Mouse (Mus musculus) lung, embryonic 16.5 days (tissue): ENCODE results near the gene Plekha6. TPM values are rescaled to one million over a fixed set of nuclear protein-coding genes. Genes with fewer than 3 reads are reported as not detected.
A peak's percentile ranks its signal among the peaks of the same experiment; 100 is the strongest.

Experiments
- ATAC-seq: fragments of 200-750 bp; cut with Nextera tagmentation; 2 replicates; pipeline ENCODE4 v1.8.0; 2017; ENCODE audit warnings: low read depth, mild to moderate bottlenecking, moderate library complexity
- H3K27ac ChIP-seq: fragments of 300-500 bp; sonication (generic); 2 replicates; pipeline ENCODE4 v1.5.1; 2014; ENCODE audit warnings: mild to moderate bottlenecking, control low read depth, low read length
- H3K27me3 ChIP-seq: fragments of 300-500 bp; sonication (generic); 2 replicates; pipeline ENCODE4 v1.6.1; 2014; ENCODE audit warnings: low read depth, low read length, mixed read lengths; ENCODE audit not compliant: control insufficient read depth, insufficient read depth
- H3K36me3 ChIP-seq: fragments of 300-500 bp; sonication (generic); 2 replicates; pipeline ENCODE4 v1.6.1; 2014; ENCODE audit warnings: low read length; ENCODE audit not compliant: control insufficient read depth, insufficient read depth
- H3K4me1 ChIP-seq: fragments of 300-500 bp; sonication (generic); replicated peaks from 2 replicates; pipeline ENCODE4 v1.6.1; 2014; ENCODE audit warnings: low read length, mixed read lengths; ENCODE audit not compliant: control insufficient read depth, insufficient read depth
- H3K4me2 ChIP-seq: fragments of 300-500 bp; sonication (generic); 2 replicates; pipeline ENCODE4 v1.6.1; 2014; ENCODE audit warnings: low read depth, low read length, control low read depth
- H3K4me3 ChIP-seq: fragments of 300-500 bp; sonication (generic); 2 replicates; pipeline ENCODE4 v1.5.1; 2014; ENCODE audit warnings: mild to moderate bottlenecking, low read length, control low read depth
- H3K9ac ChIP-seq: fragments of 300-500 bp; sonication (generic); 2 replicates; pipeline ENCODE4 v1.6.1; 2014; ENCODE audit warnings: low read length, control low read depth
- H3K9me3 ChIP-seq: fragments of 300-500 bp; sonication (generic); 2 replicates; pipeline ENCODE4 v1.6.1; 2016; ENCODE audit warnings: low read length; ENCODE audit not compliant: control insufficient read depth
- WGBS: fragments of 180-500 bp; shearing (Covaris S2); extraction: QIAGEN DNeasy Blood & Tissue Kit; methylation state at CpG from one replicate; pipeline ENCODE4 v1.1.7; 2014; 5-methylcytosine and 5-hydroxymethylcytosine counted together
- polyA plus RNA-seq: library from polyadenylated mRNA; unstranded; fragments of >200 nt; fragmentation: Nextera tagmentation; extraction: Ambion mirVana; gene quantifications from 2 replicates; pipeline ENCODE4 v1.2.1, GENCODE M21; 2015

Plekha6 gene
- polyA plus RNA-seq, 1 experiment from 2014 or later, result 8.3 TPM

GRCm38 (mm10) chr1:133262628-133263027, 98.6 kb downstream of the Plekha6 start:
- no peak overlapping the region for H3K9ac ChIP-seq
- no peak for ATAC-seq
- 80% methylated on average over 6 of the region's 6 CpGs for WGBS
- H3K4me3 ChIP-seq, result no peak overlapping the region
- no peaks in the 10 kb centered on the region for H3K27me3 ChIP-seq
- no peaks in the 10 kb centered on the region for H3K36me3 ChIP-seq
- H3K4me1 ChIP-seq, result peaks cover 5% of the 10 kb centered on the region
- H3K9me3 ChIP-seq, result no peaks in the 10 kb centered on the region
- no peak overlapping the region for H3K4me2 ChIP-seq
- no peak overlapping the region for H3K27ac ChIP-seq

- no peak overlapping the region for H3K27ac ChIP-seq
- no peak overlapping the region for H3K4me3 ChIP-seq
- no peak for ATAC-seq
- 81% methylated on average over 7 of the region's 7 CpGs for WGBS
- no peaks in the 10 kb centered on the region for H3K27me3 ChIP-seq
- H3K36me3 ChIP-seq, result no peaks in the 10 kb centered on the region
- H3K9me3 ChIP-seq, result no peaks in the 10 kb centered on the region
- H3K9ac ChIP-seq, result no peak overlapping the region
- H3K4me2 ChIP-seq, result no peak overlapping the region
- peaks cover 5% of the 10 kb centered on the region for H3K4me1 ChIP-seq
Measured at GRCm38 (mm10) chr1:133263134-133263533, 99.1 kb downstream of the Plekha6 start.

DNA sequence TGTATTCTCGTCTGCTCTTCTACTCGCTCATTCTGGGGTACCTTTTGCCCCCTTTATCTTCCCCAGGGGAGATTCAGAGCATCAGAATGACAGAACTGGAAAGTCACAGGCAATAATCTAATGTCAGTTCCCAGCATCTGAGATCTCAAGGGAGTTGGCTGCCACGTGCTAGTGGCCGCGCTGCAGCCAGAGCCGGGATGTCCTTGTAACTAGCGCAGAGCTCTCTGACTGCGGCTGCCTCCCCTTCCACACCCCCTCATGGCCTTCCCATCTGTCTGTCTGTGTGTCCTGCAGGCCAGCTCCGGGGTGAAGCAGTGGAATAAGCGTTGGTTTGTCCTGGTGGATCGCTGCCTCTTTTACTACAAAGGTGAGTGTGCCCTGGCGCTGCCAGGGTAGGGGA, 100.4 kb downstream of the Plekha6 start:
- H3K9me3 ChIP-seq, result no peaks in the 10 kb centered on the region
- 66% methylated on average over 12 of the region's 12 CpGs for WGBS
- H3K4me1 ChIP-seq, result peaks cover 5% of the 10 kb centered on the region
- no peaks in the 10 kb centered on the region for H3K27me3 ChIP-seq
- H3K36me3 ChIP-seq, result no peaks in the 10 kb centered on the region
- no peak overlapping the region for H3K27ac ChIP-seq
- H3K4me3 ChIP-seq, result no peak overlapping the region
- no peak for ATAC-seq
- H3K4me2 ChIP-seq, result no peak overlapping the region
- no peak overlapping the region for H3K9ac ChIP-seq

GRCm38 (mm10) chr1:133265114-133265766, 101.2 kb downstream of the Plekha6 start:
- Histone ChIP-seq H3K9ac (no peak overlapping the region), H3K27ac (no peak overlapping the region), H3K27me3 (no peaks in the 10 kb centered on the region), H3K4me2 (no peak overlapping the region), H3K36me3 (no peaks in the 10 kb centered on the region), H3K4me1 (peaks cover 5% of the 10 kb centered on the region), H3K9me3 (no peaks in the 10 kb centered on the region), H3K4me3 (no peak overlapping the region)
- WGBS, result 22% methylated on average over 11 of the region's 11 CpGs
- ATAC-seq, result no peak

DNA sequence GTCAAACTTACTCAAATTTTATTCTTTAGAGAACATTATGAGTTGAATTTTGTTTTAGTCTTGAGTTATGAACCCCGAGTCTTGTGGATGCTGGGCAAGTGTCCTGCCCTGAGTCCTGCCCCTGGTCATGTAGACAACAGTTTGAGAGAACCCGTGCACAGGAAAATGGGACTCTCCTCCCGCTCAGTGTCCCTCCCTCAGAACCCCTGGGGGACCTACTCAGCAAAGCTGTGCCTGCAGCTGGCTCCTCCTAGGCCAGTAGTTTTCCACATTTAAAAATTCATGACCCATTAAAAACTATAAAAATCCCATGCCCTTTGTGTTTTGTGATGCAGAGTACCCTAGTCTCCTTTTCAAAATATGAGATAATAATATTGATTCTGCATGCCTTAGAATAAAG, 103.1 kb downstream of the Plekha6 start:
- ATAC-seq, result no peak
- Histone ChIP-seq H3K4me3 (no peak overlapping the region), H3K4me2 (no peak overlapping the region), H3K9ac (no peak overlapping the region), H3K4me1 (peaks cover 5% of the 10 kb centered on the region), H3K27ac (no peak overlapping the region), H3K36me3 (no peaks in the 10 kb centered on the region), H3K27me3 (no peaks in the 10 kb centered on the region), H3K9me3 (no peaks in the 10 kb centered on the region)
- WGBS, result 66% methylated on average over 3 of the region's 3 CpGs

GRCm38 (mm10) chr1:133267813-133268492, 103.9 kb downstream of the Plekha6 start:
- H3K27me3 ChIP-seq, result no peaks in the 10 kb centered on the region
- H3K36me3 ChIP-seq, result no peaks in the 10 kb centered on the region
- H3K4me3 ChIP-seq, result no peak overlapping the region
- H3K9ac ChIP-seq, result no peak overlapping the region
- H3K4me1 ChIP-seq, result peaks cover 5% of the 10 kb centered on the region
- ATAC-seq, result no peak
- H3K4me2 ChIP-seq, result no peak overlapping the region
- WGBS, result 38% methylated on average over 10 of the region's 10 CpGs
- no peaks in the 10 kb centered on the region for H3K9me3 ChIP-seq
- no peak overlapping the region for H3K27ac ChIP-seq

DNA sequence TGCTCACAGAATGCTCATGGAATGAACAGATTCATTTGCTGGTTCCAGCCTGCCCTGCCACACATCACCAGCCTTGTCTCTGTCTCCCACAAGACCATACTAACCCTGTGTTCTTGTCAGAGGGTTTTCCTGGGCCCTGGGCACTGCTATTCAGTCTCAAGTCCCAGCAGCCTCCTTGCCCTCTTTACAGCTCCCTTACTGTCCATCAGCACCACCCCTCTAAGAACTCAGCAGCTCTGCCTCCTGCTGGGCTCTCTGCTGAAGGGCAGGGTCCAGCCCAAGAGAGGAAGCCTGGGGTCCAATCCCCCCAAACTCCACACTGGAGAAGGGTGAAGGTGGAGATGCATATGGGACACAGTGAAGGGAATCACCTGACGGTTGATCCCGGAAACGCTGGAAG, 104.5 kb downstream of the Plekha6 start:
- Histone ChIP-seq H3K36me3 (0 out of 2 replicates have a peak, but pooled peaks cover 2% of the 10 kb centered on the region), H3K4me2 (no peak overlapping the region), H3K9ac (no peak overlapping the region), H3K27me3 (no peaks in the 10 kb centered on the region), H3K4me3 (no peak overlapping the region), H3K4me1 (peaks cover 5% of the 10 kb centered on the region), H3K27ac (no peak overlapping the region), H3K9me3 (no peaks in the 10 kb centered on the region)
- 0 out of 2 replicates have a peak, but pooled peaks have one; percentile 29 for ATAC-seq
- 81% methylated on average over 3 of the region's 3 CpGs for WGBS

DNA sequence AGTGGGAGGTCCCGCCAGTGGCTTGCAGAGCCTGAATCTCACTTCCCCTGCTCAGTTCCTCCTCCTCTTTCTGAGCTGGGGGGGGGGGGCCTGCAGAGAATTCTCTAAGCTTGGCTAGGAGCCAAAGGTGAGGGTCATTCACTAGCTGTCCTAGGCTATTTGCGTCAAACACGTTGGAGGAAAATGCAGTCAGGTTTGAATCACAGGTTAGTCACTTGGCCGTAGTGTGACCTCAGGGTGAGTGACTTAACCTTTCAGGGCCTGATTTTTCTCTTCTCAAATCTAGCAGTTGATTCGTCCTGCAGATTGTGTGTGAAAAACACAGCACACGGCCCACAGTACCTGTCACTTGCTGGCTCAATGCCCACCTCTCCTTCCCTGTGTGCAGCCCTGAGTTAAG, 106.3 kb downstream of the Plekha6 start:
- no peak overlapping the region for H3K9ac ChIP-seq
- H3K36me3 ChIP-seq, result 0 out of 2 replicates have a peak, but pooled peaks cover 2% of the 10 kb centered on the region
- no peaks in the 10 kb centered on the region for H3K27me3 ChIP-seq
- no peak overlapping the region for H3K4me3 ChIP-seq
- H3K27ac ChIP-seq, result no peak overlapping the region
- peak; percentile 24 for ATAC-seq
- no peaks in the 10 kb centered on the region for H3K9me3 ChIP-seq
- WGBS, result 34% methylated on average over 6 of the region's 6 CpGs
- peaks cover 2% of the 10 kb centered on the region for H3K4me1 ChIP-seq
- H3K4me2 ChIP-seq, result no peak overlapping the region

DNA sequence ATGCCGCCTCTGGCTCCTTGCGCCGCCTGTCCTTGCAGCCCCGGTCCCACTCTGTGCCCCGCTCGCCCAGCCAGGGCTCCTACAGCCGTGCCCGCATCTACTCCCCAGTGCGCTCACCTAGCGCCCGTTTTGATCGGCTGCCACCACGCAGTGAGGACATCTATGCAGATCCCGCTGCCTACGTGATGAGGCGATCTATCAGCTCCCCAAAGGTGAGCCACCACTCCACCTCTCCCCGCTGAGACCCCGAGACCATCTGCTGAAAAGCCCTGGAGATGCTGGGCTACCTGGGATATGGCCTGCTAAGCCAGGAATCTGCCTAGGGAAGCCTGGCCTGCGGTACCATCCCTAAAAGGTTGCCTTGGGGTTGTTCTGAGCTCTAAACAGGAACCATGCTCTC, 110.2 kb downstream of the Plekha6 start:
- 91% methylated on average over 19 of the region's 19 CpGs for WGBS
- Histone ChIP-seq H3K4me1 (no peaks in the 10 kb centered on the region; the same call in 1 of the 2 replicates), H3K9ac (no peak overlapping the region), H3K4me2 (no peak overlapping the region), H3K4me3 (no peak overlapping the region), H3K27ac (no peak overlapping the region), H3K9me3 (no peaks in the 10 kb centered on the region), H3K27me3 (no peaks in the 10 kb centered on the region), H3K36me3 (0 out of 2 replicates have a peak, but pooled peaks cover 2% of the 10 kb centered on the region)
- no peak for ATAC-seq
